Mouse (Mus musculus) neural tube, embryonic 11.5 days (tissue): ENCODE data around the gene Dock8. TPM values are rescaled to one million over a fixed set of nuclear protein-coding genes. Genes with fewer than 3 reads are reported as not detected.
A peak's percentile ranks its signal among the peaks of the same experiment; 100 is the strongest.

Source experiments
- ATAC-seq: fragments of 200-750 bp; cut with Nextera tagmentation; 2 replicates; pipeline ENCODE4 v1.8.0; 2017; ENCODE audit warnings: moderate number of reproducible peaks, mild to moderate bottlenecking, moderate TSS enrichment, moderate library complexity; ENCODE audit not compliant: insufficient read depth, low FRiP score, low TSS enrichment
- DNase-seq: peaks from one replicate; pipeline ENCODE4 v3.0.0-alpha.2; 2015; ENCODE audit warnings: low spot score
- H3K27ac ChIP-seq: fragments of 300-500 bp; sonication (generic); 2 replicates; pipeline ENCODE4 v1.5.1; 2014; ENCODE audit warnings: low read depth, mild to moderate bottlenecking, low read length
- H3K27me3 ChIP-seq: fragments of 300-500 bp; sonication (generic); 2 replicates; pipeline ENCODE4 v1.6.1; 2014; ENCODE audit warnings: mild to moderate bottlenecking, low read length, mixed read lengths; ENCODE audit not compliant: control insufficient read depth, insufficient read depth
- H3K36me3 ChIP-seq: fragments of 300-500 bp; sonication (generic); 2 replicates; pipeline ENCODE4 v1.6.1; 2014; ENCODE audit warnings: mild to moderate bottlenecking, low read length, moderate library complexity, mixed read lengths; ENCODE audit not compliant: control insufficient read depth, insufficient read depth
- H3K4me1 ChIP-seq: fragments of 300-500 bp; sonication (generic); 2 replicates; pipeline ENCODE4 v1.6.1; 2014; ENCODE audit warnings: low read length, mixed read lengths; ENCODE audit not compliant: control insufficient read depth, insufficient read depth
- H3K4me2 ChIP-seq: fragments of 300-500 bp; sonication (generic); 2 replicates; pipeline ENCODE4 v1.6.1; 2014; ENCODE audit warnings: low read depth, mild to moderate bottlenecking, moderate library complexity
- H3K4me3 ChIP-seq: fragments of 300-500 bp; sonication (generic); 2 replicates; pipeline ENCODE4 v1.5.1; 2014; ENCODE audit warnings: low read depth, low read length
- H3K9ac ChIP-seq: fragments of 300-500 bp; sonication (generic); 2 replicates; pipeline ENCODE4 v1.6.1; 2014; ENCODE audit warnings: mild to moderate bottlenecking, low read length
- H3K9me3 ChIP-seq: fragments of 300-500 bp; sonication (generic); 2 replicates; pipeline ENCODE4 v1.6.1; 2016; ENCODE audit warnings: low read length; ENCODE audit not compliant: control insufficient read depth
- WGBS: fragments of 180-500 bp; shearing (Covaris S2); extraction: QIAGEN DNeasy Blood & Tissue Kit; methylation state at CpG from one replicate; pipeline ENCODE4 v1.1.7; 2014; 5-methylcytosine and 5-hydroxymethylcytosine counted together
- polyA plus RNA-seq: library from polyadenylated mRNA; unstranded; fragments of >200 nt; fragmentation: Nextera tagmentation; extraction: Ambion mirVana; gene quantifications from 2 replicates; pipeline ENCODE4 v1.2.1, GENCODE M21; 2014

The Dock8 gene
- polyA plus RNA-seq, 1 experiment from 2014 or later = 1.4 TPM

GRCm38 (mm10) chr19:25208596-25209110 is 209.3 kb downstream of the Dock8 start:
- ATAC-seq = no peak
- DNase-seq = peak; percentile 17
- Histone ChIP-seq H3K36me3 (no peaks in the 10 kb centered on the region), H3K27me3 (no peaks in the 10 kb centered on the region; the same call in 1 of the 2 replicates), H3K4me1 (peaks cover 5% of the 10 kb centered on the region), H3K9ac (no peak overlapping the region; the same call in 1 of the 2 replicates), H3K9me3 (0 out of 2 replicates have a peak, but pooled peaks cover 2% of the 10 kb centered on the region), H3K27ac (no peak overlapping the region), H3K4me3 (no peak overlapping the region), H3K4me2 (no peak overlapping the region)
- WGBS = 73% methylated on average over 11 of the region's 11 CpGs

DNA sequence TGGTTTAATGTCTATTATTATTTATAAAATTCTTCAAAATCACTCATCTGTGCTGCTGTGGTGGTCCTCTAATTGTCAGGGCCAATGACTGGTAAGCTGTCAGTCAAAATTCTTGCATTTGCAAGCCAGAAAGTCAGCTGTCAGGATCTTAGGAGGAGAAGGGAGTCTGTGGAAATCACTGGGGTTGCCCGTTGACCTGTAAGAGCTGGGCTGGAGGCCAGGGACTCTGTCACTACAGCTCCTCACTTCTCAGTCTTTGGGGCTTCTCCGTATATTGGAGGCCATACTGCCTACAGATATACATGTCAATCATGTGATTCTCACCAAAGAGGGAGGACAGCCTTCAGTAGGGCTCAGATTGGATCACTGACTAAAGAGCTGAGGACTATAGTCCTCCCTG is 221.3 kb downstream of the Dock8 start:
- Histone ChIP-seq H3K27me3 (no peaks in the 10 kb centered on the region), H3K36me3 (no peaks in the 10 kb centered on the region), H3K9me3 (no peaks in the 10 kb centered on the region), H3K27ac (no peak overlapping the region), H3K4me2 (no peak overlapping the region), H3K4me1 (no peaks in the 10 kb centered on the region), H3K9ac (no peak overlapping the region), H3K4me3 (no peak overlapping the region)
- ATAC-seq (no peak), DNase-seq (no peak)
- 82% methylated on average over 2 of the region's 2 CpGs for WGBS

DNA sequence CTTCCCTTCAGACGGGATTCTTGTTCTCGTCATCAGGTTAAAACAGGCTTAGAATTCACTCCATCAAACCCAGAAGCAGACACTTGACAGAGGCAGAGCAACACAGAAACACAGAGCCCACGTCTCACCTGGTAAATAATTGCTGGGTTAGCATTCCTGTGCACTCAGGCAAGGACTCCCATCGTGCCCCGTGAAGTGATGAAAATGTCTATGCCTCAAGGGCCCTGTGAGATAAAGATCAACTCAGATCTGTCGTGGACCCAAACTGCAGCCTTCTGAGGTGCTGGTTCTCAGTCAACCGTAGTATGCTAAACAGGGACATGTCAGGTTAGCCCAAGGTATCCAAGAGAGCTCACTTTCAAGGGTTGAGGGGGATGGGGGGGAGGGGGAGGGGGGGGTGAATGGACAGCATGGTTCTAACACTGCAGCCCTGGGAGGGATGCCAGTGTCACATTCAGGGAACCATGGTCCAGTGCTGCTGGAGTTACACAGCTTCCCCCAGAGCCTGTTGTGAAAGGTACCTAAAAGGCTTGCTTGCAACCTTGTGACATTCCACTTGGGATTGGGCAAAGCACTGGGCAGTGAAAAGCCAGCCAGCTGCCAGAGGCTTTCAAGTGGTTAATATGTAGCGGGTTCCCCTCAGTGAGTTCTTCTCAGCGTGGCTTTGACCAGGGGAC is 222.8 kb downstream of the Dock8 start:
- 68% methylated on average over 9 of the region's 9 CpGs for WGBS
- no peaks in the 10 kb centered on the region for H3K9me3 ChIP-seq
- no peaks in the 10 kb centered on the region for H3K36me3 ChIP-seq
- no peak overlapping the region for H3K4me3 ChIP-seq
- no peak overlapping the region for H3K4me2 ChIP-seq
- H3K27ac ChIP-seq = no peak overlapping the region
- no peaks in the 10 kb centered on the region for H3K4me1 ChIP-seq
- ATAC-seq = no peak
- DNase-seq = no peak
- no peaks in the 10 kb centered on the region for H3K27me3 ChIP-seq
- H3K9ac ChIP-seq = no peak overlapping the region

GRCm38 (mm10) chr19:25230058-25230974 is 231.0 kb downstream of the Dock8 start:
- H3K4me2 ChIP-seq = no peak overlapping the region
- H3K36me3 ChIP-seq = no peaks in the 10 kb centered on the region
- H3K27ac ChIP-seq = 0 out of 2 replicates have a peak overlapping the region, but pooled peaks have one; percentile 27
- no peak overlapping the region for H3K4me3 ChIP-seq
- H3K27me3 ChIP-seq = no peaks in the 10 kb centered on the region
- ATAC-seq (no peak; the same call in 1 of the 2 replicates), DNase-seq (no peak)
- no peak overlapping the region for H3K9ac ChIP-seq
- no peaks in the 10 kb centered on the region for H3K9me3 ChIP-seq
- H3K4me1 ChIP-seq = 0 out of 2 replicates have a peak, but pooled peaks cover 2% of the 10 kb centered on the region
- 76% methylated on average over 4 of the region's 4 CpGs for WGBS

GRCm38 (mm10) chr19:25230975-25231334 is 231.6 kb downstream of the Dock8 start:
- H3K9ac ChIP-seq = no peak overlapping the region
- H3K36me3 ChIP-seq = no peaks in the 10 kb centered on the region
- H3K9me3 ChIP-seq = no peaks in the 10 kb centered on the region
- WGBS = 35% methylated on average over 4 of the region's 4 CpGs
- H3K4me2 ChIP-seq = no peak overlapping the region
- ATAC-seq (no peak; the same call in 1 of the 2 replicates), DNase-seq (peak; percentile 36)
- no peak overlapping the region for H3K27ac ChIP-seq
- no peaks in the 10 kb centered on the region for H3K27me3 ChIP-seq
- H3K4me1 ChIP-seq = 0 out of 2 replicates have a peak, but pooled peaks cover 2% of the 10 kb centered on the region
- H3K4me3 ChIP-seq = no peak overlapping the region

DNA sequence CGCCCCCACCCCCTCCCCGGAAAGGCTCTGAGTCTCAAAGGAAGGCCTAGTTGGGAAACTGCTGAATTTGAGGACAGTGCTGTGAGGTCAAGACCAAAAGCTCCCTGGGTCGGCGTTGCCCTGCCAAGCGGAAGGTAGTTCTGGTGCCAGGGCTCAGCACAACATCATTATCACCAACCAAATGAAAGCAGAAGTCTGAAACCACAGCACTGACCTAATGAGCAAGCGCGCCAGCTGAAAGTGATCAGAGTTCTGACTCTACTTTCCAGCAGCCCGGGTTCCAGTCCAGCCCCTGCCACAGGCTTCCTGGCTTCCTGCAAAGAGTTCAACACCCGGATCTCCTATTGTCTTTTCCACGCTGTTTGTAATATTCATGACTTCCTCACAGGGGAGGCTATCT is 232.7 kb downstream of the Dock8 start:
- ATAC-seq (no peak), DNase-seq (no peak)
- no peak overlapping the region for H3K4me2 ChIP-seq
- H3K36me3 ChIP-seq = no peaks in the 10 kb centered on the region
- no peaks in the 10 kb centered on the region for H3K27me3 ChIP-seq
- no peak overlapping the region for H3K4me3 ChIP-seq
- H3K4me1 ChIP-seq = 0 out of 2 replicates have a peak, but pooled peaks cover 2% of the 10 kb centered on the region
- no peak overlapping the region for H3K9ac ChIP-seq
- no peaks in the 10 kb centered on the region for H3K9me3 ChIP-seq
- no peak overlapping the region for H3K27ac ChIP-seq
- 62% methylated on average over 10 of the region's 10 CpGs for WGBS

GRCm38 (mm10) chr19:25236596-25237491 is 237.5 kb downstream of the Dock8 start, which contains the start of gene Kank1:
TSS of gene Kank1 (plus strand) at chr19:25236975.
- H3K36me3 ChIP-seq = no peaks in the 10 kb centered on the region
- H3K9me3 ChIP-seq = no peaks in the 10 kb centered on the region
- peak within 1 kb of the TSS; percentile 62 for H3K4me3 ChIP-seq
- DNase-seq = peak; percentile 86
- WGBS = under 1% methylated on average over 76 of the region's 76 CpGs
- no peaks in the 10 kb centered on the region for H3K27me3 ChIP-seq
- ATAC-seq = peak; percentile 89
- peak within 1 kb of the TSS; percentile 70 for H3K27ac ChIP-seq
- no peaks in the 10 kb centered on the region for H3K4me1 ChIP-seq
- peak within 1 kb of the TSS; percentile 91 for H3K4me2 ChIP-seq
- peak within 1 kb of the TSS; percentile 64 for H3K9ac ChIP-seq

GRCm38 (mm10) chr19:25237492-25238040 is 238.2 kb downstream of the Dock8 start:
- Histone ChIP-seq H3K9me3 (no peaks in the 10 kb centered on the region), H3K36me3 (no peaks in the 10 kb centered on the region), H3K27ac (no peak overlapping the region), H3K4me1 (no peaks in the 10 kb centered on the region), H3K9ac (peak overlapping the region; percentile 64), H3K4me2 (peak overlapping the region; percentile 91), H3K4me3 (peak overlapping the region; percentile 62), H3K27me3 (no peaks in the 10 kb centered on the region)
- DNase-seq = peak; percentile 73
- ATAC-seq = peak; percentile 18; the same call in 1 of the 2 replicates
- WGBS = under 1% methylated on average over 35 of the region's 35 CpGs
